Mouse (Mus musculus) spleen, postnatal 0 days (tissue): ENCODE data around the gene B3galt1. TPM values are rescaled to one million over a fixed set of nuclear protein-coding genes. Genes with fewer than 3 reads are reported as not detected.

ENCODE experiments used
- polyA plus RNA-seq: library from polyadenylated mRNA; unstranded; fragments of >200 nt; fragmentation: Nextera tagmentation; extraction: Ambion mirVana; gene quantifications from 2 replicates; pipeline ENCODE4 v1.2.1, GENCODE M21; 2015

Gene B3galt1
- 2.6 and 3.4 TPM in 2 replicates for polyA plus RNA-seq

DNA sequence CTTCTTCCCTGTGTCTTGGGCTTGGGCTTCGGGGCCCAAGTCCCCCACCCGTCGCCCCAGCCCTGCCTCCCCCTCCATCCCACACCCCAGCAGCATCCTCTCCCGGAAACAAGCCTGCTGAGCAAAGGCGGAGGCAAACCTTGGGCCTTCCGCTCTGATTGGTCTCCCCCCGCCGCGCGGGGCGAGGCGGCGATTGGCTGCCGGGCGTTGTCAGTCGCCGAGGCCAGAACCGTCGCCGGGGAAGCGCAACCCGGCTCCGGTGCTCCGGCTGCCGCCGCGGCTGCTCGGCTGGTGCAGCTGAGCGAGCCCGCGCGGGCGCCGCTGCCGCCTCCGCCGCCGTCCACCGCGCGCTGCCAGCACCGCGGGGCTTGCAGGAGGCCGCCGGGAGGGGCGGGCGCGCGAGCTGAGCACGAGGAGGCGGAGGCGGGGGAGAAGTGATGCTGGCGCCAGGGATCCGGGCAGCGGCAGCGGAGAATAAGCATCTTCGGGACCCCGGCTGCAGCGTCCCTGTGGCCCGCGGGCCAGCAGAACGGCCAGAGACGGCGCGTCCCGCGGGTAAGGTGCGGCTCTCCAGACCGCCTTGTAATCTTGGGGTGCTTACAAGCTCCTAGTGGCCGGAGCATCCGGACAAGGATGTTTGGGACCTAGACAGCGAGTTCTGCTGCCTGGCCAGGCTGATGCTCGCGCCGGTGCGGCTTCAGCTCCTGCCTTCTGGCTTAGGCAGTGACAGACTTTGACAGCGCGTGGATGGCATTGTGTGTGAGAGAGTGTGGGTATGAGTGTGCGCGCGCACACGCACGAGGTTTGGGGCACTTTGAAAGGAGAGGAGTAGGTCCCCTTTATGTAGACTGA, at the start of gene B3galt1:
Gene B3galt1 (plus strand): TSS at position 392 of the 852 bp plus-strand sequence.

Other genes starting within 250 kb of the B3galt1 start
- not detected in 2 replicates for gene Gm21830, start 152.1 kb upstream of the B3galt1 start, polyA plus RNA-seq
- gene Gm26727, start 132.7 kb upstream of the B3galt1 start, polyA plus RNA-seq = not detected in 2 replicates
- not detected in 2 replicates for gene Xirp2, start 119.9 kb upstream of the B3galt1 start, polyA plus RNA-seq